Mouse (Mus musculus): ENCODE results near the gene Srrm2. TPM values are rescaled to one million over a fixed set of nuclear protein-coding genes. Genes with fewer than 3 reads are reported as not detected.
A peak's percentile ranks its signal among the peaks of the same experiment; 100 is the strongest.

Gene Srrm2
- polyA plus RNA-seq, 1 experiment from 2014 or later, result 642 TPM

- H3K9me3 ChIP-seq, result no peaks in the 10 kb centered on the region; the same call in 1 of the 2 replicates
- 47% methylated on average over 23 of the region's 23 CpGs for WGBS
- no peak overlapping the region for H3K27ac ChIP-seq
- H3K4me1 ChIP-seq, result no peaks in the 10 kb centered on the region
- no peaks in the 10 kb centered on the region; the same call in 1 of the 2 replicates for H3K27me3 ChIP-seq
- peak overlapping the region; percentile 1; the same call in 1 of the 2 replicates for H3K9ac ChIP-seq
- no peaks in the 10 kb centered on the region for H3K36me3 ChIP-seq
- H3K4me3 ChIP-seq, result peak overlapping the region; percentile 26
- peak overlapping the region; percentile 50 for H3K4me2 ChIP-seq
- ATAC-seq (ENCODE audit: insufficient number of reproducible peaks, insufficient read depth, low FRiP score, low TSS enrichment, low read depth), result no peak
These were observed 52.9 kb downstream of the Srrm2 start for GRCm38 (mm10) chr17:23843141-23843811.

GRCm38 (mm10) chr17:23843812-23844273, 53.5 kb downstream of the Srrm2 start, which contains the start of the genes Prss32 and Prss41:
Gene Prss32 (plus strand): TSS chr17:23843855.
Gene Prss41 (minus strand): TSS chr17:23844172.
- H3K9ac ChIP-seq, result peak within 1 kb of the TSS; percentile 1; the same call in 1 of the 2 replicates
- H3K27me3 ChIP-seq, result no peaks in the 10 kb centered on the region; the same call in 1 of the 2 replicates
- H3K4me1 ChIP-seq, result no peaks in the 10 kb centered on the region
- ATAC-seq (ENCODE audit: insufficient number of reproducible peaks, insufficient read depth, low FRiP score, low TSS enrichment, low read depth), result no peak
- H3K27ac ChIP-seq, result no peak within 1 kb of the TSS
- peak within 1 kb of the TSS; percentile 50 for H3K4me2 ChIP-seq
- H3K9me3 ChIP-seq, result no peaks in the 10 kb centered on the region; the same call in 1 of the 2 replicates
- no peaks in the 10 kb centered on the region for H3K36me3 ChIP-seq
- 13% methylated on average over 19 of the region's 19 CpGs for WGBS
- H3K4me3 ChIP-seq, result peak within 1 kb of the TSS; percentile 26

DNA sequence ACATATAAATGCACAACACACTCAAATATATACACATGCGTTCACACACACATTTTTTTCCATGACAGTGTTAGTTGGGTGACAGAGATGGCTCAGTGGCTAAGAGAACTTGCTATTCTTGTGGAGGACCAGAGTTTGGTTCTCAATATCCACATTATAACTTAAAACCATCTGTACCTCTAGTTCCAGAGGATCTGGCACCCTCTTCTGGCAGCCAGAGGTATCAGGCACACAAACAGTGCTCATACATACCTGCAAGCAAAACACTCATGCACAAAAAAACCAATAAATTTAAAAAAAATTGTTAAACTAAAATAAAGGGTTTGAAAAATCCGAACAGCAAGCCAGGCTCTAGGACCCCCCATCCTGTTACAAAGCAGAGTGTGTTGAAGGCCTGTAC, 59.7 kb downstream of the Srrm2 start:
- Histone ChIP-seq H3K27ac (no peak overlapping the region), H3K36me3 (no peaks in the 10 kb centered on the region), H3K9me3 (no peaks in the 10 kb centered on the region; the same call in 1 of the 2 replicates), H3K27me3 (no peaks in the 10 kb centered on the region), H3K4me3 (no peak overlapping the region), H3K4me2 (no peak overlapping the region), H3K9ac (no peak overlapping the region), H3K4me1 (no peaks in the 10 kb centered on the region)
- 47% methylated on average over 2 of the region's 2 CpGs for WGBS
- ATAC-seq (ENCODE audit: insufficient number of reproducible peaks, insufficient read depth, low FRiP score, low TSS enrichment, low read depth), result no peak

DNA sequence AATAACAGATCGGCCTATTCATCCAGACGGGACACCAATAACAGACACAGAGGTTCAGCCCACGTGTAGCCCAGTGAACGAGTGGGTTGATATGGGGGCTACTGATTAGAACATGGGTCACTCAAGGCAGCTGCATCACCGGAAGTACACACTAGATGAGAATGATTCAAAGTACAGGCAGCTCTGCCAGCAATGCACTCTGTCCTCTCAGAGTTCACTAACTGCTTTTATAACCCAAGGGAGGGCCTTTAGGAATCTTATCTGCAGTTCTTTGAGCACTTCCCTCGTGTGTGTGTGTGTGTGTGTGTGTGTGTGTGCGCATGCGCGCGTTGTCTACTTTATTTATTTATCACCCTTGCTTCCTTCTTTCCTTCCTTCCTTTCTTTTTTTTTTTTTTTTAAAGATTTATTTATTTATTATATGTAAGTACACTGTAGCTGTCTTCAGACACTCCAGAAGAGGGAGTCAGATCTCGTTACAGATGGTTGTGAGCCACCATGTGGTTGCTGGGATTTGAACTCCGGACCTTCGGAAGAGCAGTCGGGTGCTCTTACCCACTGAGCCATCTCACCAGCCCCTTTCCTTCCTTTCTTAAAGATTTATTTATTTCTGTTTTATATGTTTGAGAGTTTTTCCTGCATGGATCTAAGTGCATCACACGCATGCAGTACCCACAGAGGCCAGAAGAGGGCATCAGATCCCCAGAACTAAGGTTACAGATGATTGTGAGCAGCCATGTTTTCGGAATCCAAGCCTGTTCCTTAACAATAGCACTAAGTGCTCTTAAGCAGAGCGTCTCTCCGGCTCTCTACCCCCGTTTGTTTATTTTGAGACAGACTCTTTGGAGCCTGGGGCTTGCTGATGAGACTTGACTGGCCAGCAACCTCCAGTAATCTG, 60.8 kb downstream of the Srrm2 start:
- H3K36me3 ChIP-seq, result no peaks in the 10 kb centered on the region
- ATAC-seq (ENCODE audit: insufficient number of reproducible peaks, insufficient read depth, low FRiP score, low TSS enrichment, low read depth), result no peak
- no peak overlapping the region for H3K27ac ChIP-seq
- no peaks in the 10 kb centered on the region; the same call in 1 of the 2 replicates for H3K9me3 ChIP-seq
- no peaks in the 10 kb centered on the region for H3K27me3 ChIP-seq
- 60% methylated on average over 19 of the region's 19 CpGs for WGBS
- no peak overlapping the region for H3K4me2 ChIP-seq
- H3K4me1 ChIP-seq, result no peaks in the 10 kb centered on the region
- no peak overlapping the region for H3K9ac ChIP-seq
- H3K4me3 ChIP-seq, result no peak overlapping the region

DNA sequence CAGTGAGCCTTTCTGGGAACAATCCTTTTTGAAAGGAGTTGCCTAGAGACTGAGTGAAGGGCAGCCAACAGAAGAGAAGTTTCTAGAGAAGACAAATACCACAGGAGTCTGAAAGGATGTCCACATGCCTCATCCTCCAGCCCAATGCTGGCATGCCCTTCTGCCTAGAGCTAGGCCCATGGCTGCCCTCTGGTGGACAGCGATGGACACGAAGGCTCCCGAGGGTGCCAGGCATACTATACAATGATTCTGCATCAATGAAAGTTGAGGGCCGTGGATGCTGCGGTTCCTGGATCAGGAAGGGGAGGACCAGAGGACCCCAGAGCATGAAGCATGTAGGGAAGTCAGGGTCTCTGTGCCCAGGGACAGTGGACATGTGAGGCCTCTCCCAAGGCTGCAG, 63.0 kb downstream of the Srrm2 start:
- no peaks in the 10 kb centered on the region for H3K36me3 ChIP-seq

DNA sequence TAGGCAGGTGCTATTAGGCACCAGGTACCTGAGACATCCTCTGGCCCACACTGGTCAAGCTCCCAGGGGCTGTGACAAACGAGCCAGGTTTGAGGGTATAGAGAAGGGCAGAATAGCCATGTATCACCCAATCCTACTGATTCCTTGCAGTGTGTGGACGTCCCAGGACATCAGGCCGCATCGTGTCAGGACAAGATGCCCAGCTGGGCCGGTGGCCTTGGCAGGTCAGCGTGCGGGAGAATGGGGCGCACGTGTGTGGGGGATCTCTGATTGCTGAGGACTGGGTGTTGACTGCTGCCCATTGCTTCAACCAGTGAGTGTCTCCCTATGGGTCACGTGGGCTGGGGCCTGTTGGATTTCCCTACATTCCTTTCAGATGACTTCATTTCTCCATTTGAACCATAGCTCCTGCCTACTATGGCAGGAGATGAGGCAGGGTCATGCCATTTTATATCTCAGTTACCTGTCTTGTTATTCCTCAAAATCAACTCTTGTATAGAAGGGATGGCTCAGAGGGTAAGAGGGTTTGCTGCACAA, 64.0 kb downstream of the Srrm2 start:
- no peak overlapping the region for H3K27ac ChIP-seq
- H3K4me1 ChIP-seq, result no peaks in the 10 kb centered on the region
- no peaks in the 10 kb centered on the region for H3K9me3 ChIP-seq
- no peaks in the 10 kb centered on the region for H3K36me3 ChIP-seq
- H3K4me3 ChIP-seq, result no peak overlapping the region
- ATAC-seq (ENCODE audit: insufficient number of reproducible peaks, insufficient read depth, low FRiP score, low TSS enrichment, low read depth), result no peak
- H3K4me2 ChIP-seq, result no peak overlapping the region
- no peak overlapping the region for H3K9ac ChIP-seq
- H3K27me3 ChIP-seq, result no peaks in the 10 kb centered on the region; the same call in 1 of the 2 replicates
- WGBS, result 84% methylated on average over 10 of the region's 10 CpGs

More for the DNA sequence above, 63.0 kb downstream of the Srrm2 start:
- Histone ChIP-seq H3K4me1 (no peaks in the 10 kb centered on the region), H3K9ac (no peak overlapping the region), H3K4me2 (no peak overlapping the region), H3K27me3 (no peaks in the 10 kb centered on the region), H3K27ac (no peak overlapping the region), H3K9me3 (no peaks in the 10 kb centered on the region), H3K4me3 (no peak overlapping the region)
- 29% methylated on average over 5 of the region's 5 CpGs for WGBS
- ATAC-seq (ENCODE audit: insufficient number of reproducible peaks, insufficient read depth, low FRiP score, low TSS enrichment, low read depth), result no peak

DNA sequence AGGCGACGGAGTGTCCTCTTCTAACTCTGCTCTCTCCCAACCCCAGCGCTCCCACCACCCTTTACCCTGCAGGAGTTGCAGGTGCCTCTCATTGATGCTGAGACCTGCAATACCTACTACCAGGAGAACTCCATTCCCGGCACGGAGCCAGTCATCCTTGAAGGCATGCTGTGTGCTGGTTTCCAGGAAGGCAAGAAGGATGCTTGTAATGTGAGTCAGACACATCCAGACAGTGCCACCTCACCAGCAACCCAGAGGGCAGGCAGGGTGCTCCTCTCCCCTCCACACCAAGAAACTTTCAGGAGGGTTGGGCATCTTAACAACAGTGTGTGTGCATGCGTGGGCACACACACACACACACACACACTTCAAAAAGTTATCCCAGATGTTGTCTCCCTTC, 66.9 kb downstream of the Srrm2 start:
- 80% methylated on average over 6 of the region's 6 CpGs for WGBS
- Histone ChIP-seq H3K4me3 (no peak overlapping the region), H3K9me3 (no peaks in the 10 kb centered on the region), H3K4me1 (no peaks in the 10 kb centered on the region), H3K27me3 (peaks cover 9% of the 10 kb centered on the region; the same call in 1 of the 2 replicates), H3K36me3 (no peaks in the 10 kb centered on the region), H3K9ac (no peak overlapping the region), H3K4me2 (no peak overlapping the region), H3K27ac (no peak overlapping the region)
- ATAC-seq (ENCODE audit: insufficient number of reproducible peaks, insufficient read depth, low FRiP score, low TSS enrichment, low read depth), result no peak

DNA sequence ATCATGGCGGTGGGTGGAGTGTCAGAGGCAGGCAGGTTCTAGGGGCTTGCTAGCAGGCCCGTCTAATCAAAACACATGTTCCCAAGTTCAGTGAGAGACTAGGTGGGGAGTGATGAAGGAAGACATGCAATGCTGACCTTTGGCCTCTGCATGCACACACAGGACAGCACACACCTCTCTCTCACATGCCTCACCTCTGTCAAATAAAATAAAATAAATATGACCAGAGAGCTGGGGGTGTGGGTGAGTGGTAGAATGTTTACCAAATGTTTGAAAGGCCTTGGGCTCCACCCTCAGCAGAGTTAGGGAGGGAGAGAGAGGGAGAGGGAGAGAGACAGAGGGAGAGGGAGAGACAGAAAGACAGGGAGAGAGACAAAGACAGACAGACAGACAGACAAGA, 67.6 kb downstream of the Srrm2 start:
- H3K4me1 ChIP-seq, result no peaks in the 10 kb centered on the region
- no peak overlapping the region for H3K27ac ChIP-seq
- no peak for ATAC-seq (ENCODE audit: insufficient number of reproducible peaks, insufficient read depth, low FRiP score, low TSS enrichment, low read depth)
- H3K4me3 ChIP-seq, result no peak overlapping the region
- H3K9ac ChIP-seq, result no peak overlapping the region
- no peak overlapping the region for H3K4me2 ChIP-seq
- 69% methylated on average over 2 of the region's 2 CpGs for WGBS
- H3K36me3 ChIP-seq, result no peaks in the 10 kb centered on the region
- H3K27me3 ChIP-seq, result peaks cover 9% of the 10 kb centered on the region; the same call in 1 of the 2 replicates
- H3K9me3 ChIP-seq, result no peaks in the 10 kb centered on the region

DNA sequence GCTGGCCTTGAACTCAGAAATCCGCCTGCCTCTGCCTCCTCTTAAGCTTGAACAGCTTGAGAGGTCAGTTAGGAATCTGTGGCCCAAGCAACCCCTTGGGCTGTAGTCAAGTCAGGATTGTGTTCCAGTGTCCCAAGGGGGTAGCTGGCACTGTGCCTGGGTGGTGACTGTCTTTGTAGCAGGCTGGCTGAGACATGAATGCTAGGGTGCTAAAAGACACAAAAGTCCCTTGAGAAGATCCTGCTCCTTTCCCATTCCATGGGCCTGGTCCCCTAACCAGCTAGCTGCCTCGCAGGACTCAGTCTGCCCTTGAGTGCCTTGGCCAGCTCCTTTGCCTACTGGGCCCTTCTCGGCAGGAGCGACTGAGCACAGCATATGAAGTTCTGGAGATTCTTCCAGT, 72.6 kb downstream of the Srrm2 start:
- Histone ChIP-seq H3K9ac (no peak overlapping the region), H3K36me3 (no peaks in the 10 kb centered on the region), H3K4me3 (no peak overlapping the region), H3K4me1 (no peaks in the 10 kb centered on the region), H3K27me3 (peaks cover 9% of the 10 kb centered on the region; the same call in 1 of the 2 replicates), H3K4me2 (no peak overlapping the region), H3K27ac (no peak overlapping the region), H3K9me3 (0 out of 2 replicates have a peak, but pooled peaks cover 2% of the 10 kb centered on the region)
- no peak for ATAC-seq (ENCODE audit: insufficient number of reproducible peaks, insufficient read depth, low FRiP score, low TSS enrichment, low read depth)
- WGBS, result 85% methylated on average over 4 of the region's 4 CpGs

- Histone ChIP-seq H3K9ac (no peak within 1 kb of the TSS), H3K9me3 (0 out of 2 replicates have a peak, but pooled peaks cover 2% of the 10 kb centered on the region), H3K27me3 (no peaks in the 10 kb centered on the region), H3K4me2 (no peak within 1 kb of the TSS), H3K36me3 (no peaks in the 10 kb centered on the region), H3K4me3 (no peak within 1 kb of the TSS), H3K4me1 (no peaks in the 10 kb centered on the region), H3K27ac (no peak within 1 kb of the TSS)
- ATAC-seq (ENCODE audit: insufficient number of reproducible peaks, insufficient read depth, low FRiP score, low TSS enrichment, low read depth), result no peak
- 83% methylated on average over 15 of the region's 15 CpGs for WGBS
These were observed 77.4 kb downstream of the Srrm2 start, which contains the start of gene Prss21 for GRCm38 (mm10) chr17:23867756-23868155. Gene Prss21 (plus strand): TSS chr17:23868056.

DNA sequence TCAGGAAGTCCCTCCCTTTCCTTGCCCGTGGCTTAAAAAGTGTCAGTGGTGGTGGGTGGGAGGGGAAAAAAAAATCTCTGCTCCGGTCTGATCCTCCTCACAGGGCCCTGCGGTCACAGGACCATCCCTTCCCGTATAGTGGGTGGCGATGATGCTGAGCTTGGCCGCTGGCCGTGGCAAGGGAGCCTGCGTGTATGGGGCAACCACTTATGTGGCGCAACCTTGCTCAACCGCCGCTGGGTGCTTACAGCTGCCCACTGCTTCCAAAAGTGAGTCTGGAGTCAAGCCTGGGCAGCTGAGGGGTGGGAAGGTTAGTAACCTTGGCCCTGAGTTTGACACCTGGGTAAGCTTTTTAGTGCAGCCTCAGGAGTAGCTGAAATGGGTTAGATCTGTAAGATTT, 78.2 kb downstream of the Srrm2 start:
- WGBS, result 89% methylated on average over 11 of the region's 11 CpGs
- no peak overlapping the region for H3K27ac ChIP-seq
- no peaks in the 10 kb centered on the region for H3K36me3 ChIP-seq
- H3K9ac ChIP-seq, result no peak overlapping the region
- H3K4me1 ChIP-seq, result no peaks in the 10 kb centered on the region
- H3K9me3 ChIP-seq, result 0 out of 2 replicates have a peak, but pooled peaks cover 2% of the 10 kb centered on the region
- no peak for ATAC-seq (ENCODE audit: insufficient number of reproducible peaks, insufficient read depth, low FRiP score, low TSS enrichment, low read depth)
- no peak overlapping the region for H3K4me3 ChIP-seq
- H3K4me2 ChIP-seq, result no peak overlapping the region
- no peaks in the 10 kb centered on the region for H3K27me3 ChIP-seq

All from embryonic facial prominence, embryonic 13.5 days (tissue).